Mouse (Mus musculus): ENCODE measurements around the gene Gm11627.
A peak's percentile ranks its signal among the peaks of the same experiment; 100 is the strongest.

DNA sequence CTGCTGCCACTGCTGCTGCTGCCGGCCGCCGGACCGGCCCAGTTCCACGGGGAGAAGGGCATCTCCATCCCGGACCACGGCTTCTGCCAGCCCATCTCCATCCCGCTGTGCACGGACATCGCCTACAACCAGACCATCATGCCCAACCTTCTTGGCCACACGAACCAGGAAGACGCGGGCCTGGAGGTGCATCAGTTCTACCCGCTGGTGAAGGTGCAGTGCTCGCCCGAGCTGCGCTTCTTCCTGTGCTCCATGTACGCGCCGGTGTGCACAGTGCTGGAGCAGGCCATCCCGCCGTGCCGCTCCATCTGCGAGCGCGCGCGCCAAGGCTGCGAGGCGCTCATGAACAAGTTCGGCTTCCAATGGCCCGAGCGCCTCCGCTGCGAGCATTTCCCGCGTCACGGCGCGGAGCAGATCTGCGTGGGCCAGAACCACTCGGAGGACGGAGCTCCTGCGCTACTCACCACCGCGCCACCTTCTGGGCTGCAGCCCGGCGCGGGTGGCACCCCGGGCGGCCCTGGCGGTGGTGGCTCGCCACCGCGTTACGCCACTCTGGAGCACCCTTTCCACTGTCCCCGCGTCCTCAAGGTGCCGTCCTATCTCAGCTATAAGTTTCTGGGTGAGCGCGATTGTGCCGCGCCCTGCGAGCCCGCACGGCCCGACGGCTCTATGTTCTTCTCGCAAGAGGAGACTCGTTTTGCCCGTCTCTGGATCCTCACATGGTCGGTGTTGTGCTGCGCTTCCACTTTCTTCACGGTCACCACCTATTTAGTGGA is 25.7 kb upstream of the Gm11627 start:
- TF ChIP-seq CTCF (IDR thresholded peaks at IDR 0.05; ENCODE audit: low read depth), result peak; percentile 54
- TF ChIP-seq EP300 (optimal IDR thresholded peaks at IDR 0.05), result no peak

Data from stomach, postnatal 0 days (tissue).